Mouse (Mus musculus) midbrain, embryonic 11.5 days (tissue): Measurements from ENCODE around the gene Slc22a23. TPM values are rescaled to one million over a fixed set of nuclear protein-coding genes. Genes with fewer than 3 reads are reported as not detected.
A peak's percentile ranks its signal among the peaks of the same experiment; 100 is the strongest.
"Not testable (repeated sequence)": the region's sequence is repeated elsewhere in the genome, so short reads cannot be mapped to it uniquely, and the experiment has no call there.

ENCODE experiments used
- ATAC-seq: fragments of 200-750 bp; cut with Nextera tagmentation; 2 replicates; pipeline ENCODE4 v1.8.0; 2017; ENCODE audit warnings: moderate TSS enrichment, moderate library complexity; ENCODE audit not compliant: low FRiP score
- DNase-seq: peaks from one replicate; pipeline ENCODE4 v3.0.0; 2015; ENCODE audit warnings: low spot score; ENCODE audit errors: missing footprints
- H3K27ac ChIP-seq: fragments of 300-500 bp; sonication (generic); 2 replicates; pipeline ENCODE4 v1.5.1; 2014; ENCODE audit warnings: low read depth, low read length
- H3K27me3 ChIP-seq: fragments of 300-500 bp; sonication (generic); 2 replicates; pipeline ENCODE4 v1.6.1; 2014; ENCODE audit warnings: mild to moderate bottlenecking, low read length, moderate library complexity, mixed read lengths; ENCODE audit not compliant: control insufficient read depth, insufficient read depth
- H3K36me3 ChIP-seq: fragments of 300-500 bp; sonication (generic); 2 replicates; pipeline ENCODE4 v1.6.1; 2014; ENCODE audit warnings: mild to moderate bottlenecking, low read length, moderate library complexity, mixed read lengths; ENCODE audit not compliant: control insufficient read depth, insufficient read depth
- H3K4me1 ChIP-seq: fragments of 300-500 bp; sonication (generic); 2 replicates; pipeline ENCODE4 v1.6.1; 2014; ENCODE audit warnings: low read length; ENCODE audit not compliant: control insufficient read depth, insufficient read depth
- H3K4me2 ChIP-seq: fragments of 300-500 bp; sonication (generic); 2 replicates; pipeline ENCODE4 v1.6.1; 2014; ENCODE audit warnings: mild to moderate bottlenecking, moderate library complexity
- H3K4me3 ChIP-seq: fragments of 300-500 bp; sonication (generic); 2 replicates; pipeline ENCODE4 v1.5.1; 2014; ENCODE audit warnings: low read depth, low read length
- H3K9ac ChIP-seq: fragments of 300-500 bp; sonication (generic); 2 replicates; pipeline ENCODE4 v1.6.1; 2014; ENCODE audit warnings: low read length
- H3K9me3 ChIP-seq: fragments of 300-500 bp; sonication (generic); 2 replicates; pipeline ENCODE4 v1.6.1; 2016; ENCODE audit warnings: low read length; ENCODE audit not compliant: control insufficient read depth
- WGBS: fragments of 180-500 bp; shearing (Covaris S2); extraction: QIAGEN DNeasy Blood & Tissue Kit; methylation state at CpG from one replicate; pipeline ENCODE4 v1.1.7; 2014; 5-methylcytosine and 5-hydroxymethylcytosine counted together
- polyA plus RNA-seq: library from polyadenylated mRNA; unstranded; fragments of >200 nt; fragmentation: Nextera tagmentation; extraction: Ambion mirVana; gene quantifications from 2 replicates; pipeline ENCODE4 v1.2.1, GENCODE M21; 2014

The Slc22a23 gene
- 14.0 and 18.5 TPM in 2 replicates for polyA plus RNA-seq

DNA sequence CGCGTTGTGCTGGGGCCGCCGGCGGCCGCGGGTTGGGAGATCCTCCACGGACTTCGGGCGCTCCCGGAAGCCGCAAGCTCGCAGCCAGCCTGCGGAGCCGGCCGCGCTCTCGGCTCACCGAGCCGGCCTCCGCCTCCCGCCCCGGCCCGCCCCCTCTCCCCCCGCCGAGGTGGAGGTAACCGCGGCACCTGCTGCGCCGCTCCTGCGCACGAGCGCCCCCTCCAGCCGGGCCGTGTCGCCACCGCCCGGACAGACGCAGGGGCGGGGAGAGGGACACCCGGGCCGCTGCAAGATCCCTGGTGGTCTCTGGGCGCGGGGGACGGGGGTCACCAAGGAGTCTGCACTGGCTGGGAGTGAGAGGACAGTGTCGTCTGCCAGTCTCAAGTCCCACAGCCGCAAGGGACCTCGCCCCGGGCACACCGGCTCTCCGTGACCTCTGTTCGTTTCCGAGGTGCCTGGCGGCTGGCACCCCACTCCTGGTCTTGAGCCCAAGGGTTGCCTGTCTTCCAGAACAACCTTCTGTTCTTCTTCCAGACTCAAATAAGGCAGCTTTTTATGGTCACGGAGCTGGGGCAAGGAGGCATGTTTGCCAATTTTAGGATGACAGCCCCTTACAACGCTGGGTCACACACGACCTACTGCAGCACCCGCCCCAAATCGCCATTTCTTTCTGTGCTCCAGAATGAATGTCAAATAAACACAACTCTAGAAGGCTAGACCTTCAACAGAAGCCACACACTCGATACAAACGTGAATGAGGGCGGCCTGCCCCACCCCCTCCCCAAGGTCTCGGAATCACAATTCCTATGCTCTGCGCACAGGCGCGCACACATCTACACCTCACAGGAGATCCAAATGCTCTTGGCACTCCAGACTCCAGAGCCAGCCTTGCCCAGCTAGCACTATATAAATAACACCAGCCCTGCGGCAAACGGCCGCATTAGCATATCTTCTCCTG, at the start of gene Slc22a23:
Slc22a23 (minus strand) TSS at position 55 of the 958 bp plus-strand sequence.
- Histone ChIP-seq H3K4me1 (peaks cover 28% of the 10 kb centered on the region), H3K27ac (peak within 1 kb of the TSS; percentile 44), H3K9me3 (no peaks in the 10 kb centered on the region), H3K9ac (peak within 1 kb of the TSS; percentile 96), H3K4me3 (peak within 1 kb of the TSS; percentile 89), H3K27me3 (no peaks in the 10 kb centered on the region; the same call in 1 of the 2 replicates), H3K4me2 (peak within 1 kb of the TSS; percentile 98), H3K36me3 (no peaks in the 10 kb centered on the region)
- peak; percentile 97 for DNase-seq
- ATAC-seq = peak; percentile 81
- 3% methylated on average over 55 of the region's 69 CpGs for WGBS

DNA sequence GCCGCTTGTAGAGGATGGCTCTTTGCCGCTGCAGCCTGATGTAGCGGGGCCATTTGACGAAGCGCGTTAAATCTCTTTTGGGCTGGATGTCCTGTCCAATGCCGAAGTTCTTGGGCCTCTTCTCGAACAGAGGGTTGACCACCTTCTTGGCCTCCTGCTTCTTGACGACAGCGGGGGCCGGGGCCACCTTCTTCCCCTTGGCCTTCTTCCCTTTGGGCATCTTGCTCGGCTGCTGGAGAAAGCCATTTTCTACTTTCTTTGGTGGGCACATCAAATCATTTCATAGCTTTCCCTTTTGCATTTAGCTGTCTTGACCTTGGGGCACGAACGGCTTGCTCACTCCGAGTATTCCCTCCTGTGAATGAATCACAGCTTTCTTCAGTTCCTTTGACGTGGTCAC, 49.3 kb upstream of the Slc22a23 start:
- H3K27me3 ChIP-seq, H3K27ac ChIP-seq, DNase-seq, H3K36me3 ChIP-seq, H3K4me1 ChIP-seq, H3K9ac ChIP-seq, ATAC-seq, H3K4me2 ChIP-seq, H3K9me3 ChIP-seq, H3K4me3 ChIP-seq: not testable (repeated sequence)
- WGBS = 79% methylated on average over 6 of the region's 16 CpGs

DNA sequence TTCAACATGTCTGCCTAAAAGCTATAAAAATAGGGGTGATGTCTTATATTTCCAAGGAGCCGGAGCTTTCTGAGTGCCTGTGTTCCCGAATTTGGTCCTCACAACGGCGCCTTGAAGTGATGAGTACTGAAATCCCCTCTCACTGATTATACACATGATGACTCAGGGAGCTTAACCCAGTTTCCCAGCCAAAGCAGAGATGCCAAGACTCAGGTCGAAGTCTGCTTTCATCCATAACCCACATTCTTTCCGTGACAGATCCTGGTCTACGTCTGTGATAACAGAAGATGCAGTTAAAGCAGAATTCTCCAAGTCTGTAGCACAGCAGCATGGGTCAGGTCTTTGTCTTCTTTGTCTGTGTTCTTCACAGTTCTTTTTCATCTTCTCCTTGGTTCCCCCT, 47.4 kb upstream of the Slc22a23 start:
- no peaks in the 10 kb centered on the region for H3K27me3 ChIP-seq
- H3K9ac ChIP-seq = no peak overlapping the region
- H3K4me1 ChIP-seq = no peaks in the 10 kb centered on the region
- ATAC-seq (no peak), DNase-seq (no peak)
- H3K4me3 ChIP-seq = no peak overlapping the region
- no peaks in the 10 kb centered on the region for H3K36me3 ChIP-seq
- H3K4me2 ChIP-seq = no peak overlapping the region
- 89% methylated on average over 7 of the region's 7 CpGs for WGBS
- H3K27ac ChIP-seq = no peak overlapping the region
- H3K9me3 ChIP-seq = no peaks in the 10 kb centered on the region

DNA sequence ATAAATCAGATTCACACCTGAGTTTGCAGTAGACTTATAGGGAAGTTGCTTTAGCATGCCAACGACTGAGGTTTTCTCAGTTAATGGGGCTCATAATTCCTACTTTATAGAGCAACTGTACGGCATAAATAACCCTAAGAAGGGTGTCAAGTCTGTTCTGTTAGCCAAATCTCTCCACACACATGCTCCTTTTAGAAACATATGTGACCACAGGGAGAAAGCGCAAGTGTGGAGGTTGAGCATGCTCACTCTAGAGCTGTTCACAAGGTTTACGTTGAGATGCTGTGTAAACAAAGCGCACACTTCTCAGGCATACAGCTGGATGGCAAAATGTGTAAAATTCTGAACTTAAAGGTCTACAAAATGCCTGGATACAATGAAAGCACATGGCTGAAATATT, 43.2 kb upstream of the Slc22a23 start:
- ATAC-seq (no peak), DNase-seq (no peak)
- Histone ChIP-seq H3K36me3 (no peaks in the 10 kb centered on the region), H3K4me1 (no peaks in the 10 kb centered on the region), H3K9me3 (no peaks in the 10 kb centered on the region), H3K4me3 (no peak overlapping the region), H3K27ac (no peak overlapping the region), H3K4me2 (no peak overlapping the region), H3K27me3 (no peaks in the 10 kb centered on the region), H3K9ac (no peak overlapping the region)
- 93% methylated on average over 5 of the region's 5 CpGs for WGBS

DNA sequence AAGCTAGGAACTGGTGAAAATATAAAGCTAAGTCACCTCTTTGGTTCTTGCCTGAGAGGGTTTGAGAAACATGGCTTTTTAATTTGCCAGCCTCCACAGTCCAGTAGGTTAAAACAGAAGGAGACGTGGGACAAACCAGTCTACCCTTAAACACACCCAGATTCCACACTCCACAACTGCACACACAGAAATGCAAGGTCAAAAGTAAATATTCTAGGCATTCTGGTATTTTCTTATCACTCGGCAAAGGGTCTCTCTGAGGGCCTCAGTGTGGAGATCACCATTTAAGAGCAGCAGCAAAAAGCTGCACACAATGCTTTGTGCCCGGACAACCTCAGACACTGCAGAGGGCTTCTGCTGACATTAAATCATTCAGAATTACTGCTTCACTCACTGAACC, 38.4 kb upstream of the Slc22a23 start:
- Histone ChIP-seq H3K4me3 (no peak overlapping the region), H3K36me3 (no peaks in the 10 kb centered on the region), H3K9me3 (no peaks in the 10 kb centered on the region), H3K27ac (no peak overlapping the region), H3K4me2 (no peak overlapping the region), H3K9ac (no peak overlapping the region), H3K27me3 (no peaks in the 10 kb centered on the region), H3K4me1 (no peaks in the 10 kb centered on the region)
- WGBS = 84% methylated on average over 3 of the region's 3 CpGs
- no peak for DNase-seq
- no peak for ATAC-seq

DNA sequence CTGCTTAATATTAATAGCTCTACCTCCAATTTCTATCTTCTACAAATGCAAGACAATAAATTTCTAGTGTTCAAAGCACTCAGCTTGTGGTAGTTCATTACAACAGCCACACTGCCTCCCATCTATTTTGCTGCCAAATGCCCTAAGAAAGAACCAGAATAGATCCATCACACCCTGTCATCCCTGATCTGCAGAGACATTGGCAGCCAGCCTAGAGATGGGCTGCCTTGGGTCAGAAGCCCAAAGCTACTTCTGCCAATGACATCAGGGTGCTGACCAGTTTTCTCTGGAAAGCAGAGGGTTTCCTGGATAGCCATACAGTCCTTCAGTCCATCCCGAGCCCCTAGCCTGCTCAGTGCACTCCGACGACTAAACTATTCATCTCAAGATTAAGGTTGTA, 33.9 kb upstream of the Slc22a23 start:
- WGBS = 91% methylated on average over 3 of the region's 3 CpGs
- no peaks in the 10 kb centered on the region for H3K36me3 ChIP-seq
- no peaks in the 10 kb centered on the region for H3K4me1 ChIP-seq
- H3K4me2 ChIP-seq = no peak overlapping the region
- no peak overlapping the region for H3K27ac ChIP-seq
- DNase-seq (no peak), ATAC-seq (no peak)
- H3K9ac ChIP-seq = no peak overlapping the region
- no peaks in the 10 kb centered on the region for H3K9me3 ChIP-seq
- no peaks in the 10 kb centered on the region for H3K27me3 ChIP-seq
- no peak overlapping the region for H3K4me3 ChIP-seq

DNA sequence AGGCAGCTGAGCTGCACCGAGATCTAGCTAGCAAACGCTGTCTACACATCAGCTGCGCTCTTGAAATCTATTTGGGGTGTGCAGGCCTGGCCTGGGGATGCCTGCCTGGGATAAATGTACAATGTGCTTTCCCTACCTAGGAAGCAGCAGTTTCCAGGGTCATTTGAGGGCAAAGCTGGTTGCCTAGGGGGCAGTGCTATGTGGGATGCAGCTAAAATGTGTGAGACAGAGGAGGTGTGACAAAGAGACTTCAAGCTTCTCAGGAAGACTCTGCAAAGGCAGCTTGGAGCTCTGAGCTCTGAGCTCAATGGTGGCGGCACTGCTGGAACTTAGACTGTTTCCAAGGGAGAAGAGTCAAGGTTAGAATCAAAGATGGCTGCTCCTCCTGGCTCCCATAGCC, 30.2 kb upstream of the Slc22a23 start:
- Histone ChIP-seq H3K4me3 (no peak overlapping the region), H3K27me3 (no peaks in the 10 kb centered on the region), H3K9ac (no peak overlapping the region), H3K36me3 (no peaks in the 10 kb centered on the region), H3K9me3 (no peaks in the 10 kb centered on the region), H3K4me1 (no peaks in the 10 kb centered on the region), H3K4me2 (no peak overlapping the region), H3K27ac (no peak overlapping the region)
- ATAC-seq (no peak), DNase-seq (no peak)
- WGBS = 75% methylated on average over 4 of the region's 4 CpGs

DNA sequence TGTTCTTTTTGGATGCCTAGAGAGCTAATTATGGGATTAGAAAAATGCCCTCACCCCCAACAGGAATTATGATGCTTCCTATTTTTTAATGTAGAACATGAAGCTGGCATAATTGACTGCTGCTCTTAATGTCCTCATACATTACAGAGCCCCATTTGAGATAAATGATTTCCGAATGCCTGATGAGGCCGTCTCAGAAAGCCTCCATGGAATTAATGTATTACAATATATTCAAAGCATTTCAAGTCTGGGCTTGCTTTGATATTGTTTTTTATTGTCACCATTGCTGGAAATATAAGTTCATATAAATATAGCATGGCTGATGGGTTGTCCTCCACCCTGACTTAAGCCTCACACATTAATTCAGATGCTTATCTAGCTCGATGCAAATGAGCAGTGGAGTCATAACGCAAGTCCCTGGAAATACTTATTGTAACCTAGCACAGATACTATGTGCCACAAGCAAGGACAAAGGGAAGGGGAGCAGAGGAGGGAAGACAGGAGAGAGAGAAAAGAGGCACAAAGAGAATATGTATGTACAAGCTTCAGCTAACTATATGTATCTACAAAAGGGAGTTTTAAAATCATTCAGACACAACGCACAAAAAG, 28.0 kb upstream of the Slc22a23 start:
- 91% methylated on average over 5 of the region's 5 CpGs for WGBS
- H3K9me3 ChIP-seq = no peaks in the 10 kb centered on the region
- H3K27me3 ChIP-seq = no peaks in the 10 kb centered on the region
- H3K27ac ChIP-seq = no peak overlapping the region
- no peak overlapping the region for H3K4me2 ChIP-seq
- H3K4me1 ChIP-seq = no peaks in the 10 kb centered on the region
- no peak overlapping the region for H3K9ac ChIP-seq
- DNase-seq (no peak), ATAC-seq (no peak)
- no peaks in the 10 kb centered on the region for H3K36me3 ChIP-seq
- H3K4me3 ChIP-seq = no peak overlapping the region
